Mouse (Mus musculus) stomach, embryonic 16.5 days (tissue): Measurements from ENCODE around the gene Fanci. TPM values are rescaled to one million over a fixed set of nuclear protein-coding genes. Genes with fewer than 3 reads are reported as not detected.
A peak's percentile ranks its signal among the peaks of the same experiment; 100 is the strongest.

Experiments used
- ATAC-seq: fragments of 200-750 bp; cut with Nextera tagmentation; 2 replicates; pipeline ENCODE4 v1.8.0; 2017; ENCODE audit warnings: moderate number of reproducible peaks, moderate TSS enrichment; ENCODE audit not compliant: insufficient read depth, low FRiP score
- H3K27ac ChIP-seq: fragments of 300-500 bp; sonication (generic); 2 replicates; pipeline ENCODE4 v1.5.1; 2014; ENCODE audit warnings: low read length
- H3K27me3 ChIP-seq: fragments of 300-500 bp; sonication (generic); 2 replicates; pipeline ENCODE4 v1.6.1; 2014; ENCODE audit warnings: low read length, control low read depth, mixed read lengths; ENCODE audit not compliant: control insufficient read depth, insufficient read depth
- H3K36me3 ChIP-seq: fragments of 300-500 bp; sonication (generic); 2 replicates; pipeline ENCODE4 v1.6.1; 2014; ENCODE audit warnings: low read length; ENCODE audit not compliant: control insufficient read depth, insufficient read depth
- H3K4me1 ChIP-seq: fragments of 300-500 bp; sonication (generic); 2 replicates; pipeline ENCODE4 v1.6.1; 2014; ENCODE audit warnings: low read length, control low read depth, mixed read lengths; ENCODE audit not compliant: control insufficient read depth, insufficient read depth
- H3K4me2 ChIP-seq: fragments of 300-500 bp; sonication (generic); 2 replicates; pipeline ENCODE4 v1.6.1; 2014; ENCODE audit warnings: low read depth, low read length, mixed read lengths
- H3K4me3 ChIP-seq: fragments of 300-500 bp; sonication (generic); replicated peaks from 2 replicates; pipeline ENCODE4 v1.5.1; 2014; ENCODE audit warnings: mild to moderate bottlenecking, low read length
- H3K9ac ChIP-seq: fragments of 300-500 bp; sonication (generic); 2 replicates; pipeline ENCODE4 v1.6.1; 2014; ENCODE audit warnings: low read length
- H3K9me3 ChIP-seq: fragments of 300-500 bp; sonication (generic); replicated peaks from 2 replicates; pipeline ENCODE4 v1.6.1; 2016; ENCODE audit warnings: low read length, control low read depth; ENCODE audit not compliant: control insufficient read depth
- WGBS: fragments of 180-500 bp; shearing (Covaris S2); extraction: QIAGEN DNeasy Blood & Tissue Kit; methylation state at CpG from one replicate; pipeline ENCODE4 v1.1.7; 2014; 5-methylcytosine and 5-hydroxymethylcytosine counted together
- polyA plus RNA-seq: library from polyadenylated mRNA; unstranded; fragments of >200 nt; fragmentation: Nextera tagmentation; extraction: Ambion mirVana; gene quantifications from 2 replicates; pipeline ENCODE4 v1.2.1, GENCODE M21; 2015

The Fanci gene
- polyA plus RNA-seq, 1 experiment from 2014 or later = 9.0 TPM

DNA sequence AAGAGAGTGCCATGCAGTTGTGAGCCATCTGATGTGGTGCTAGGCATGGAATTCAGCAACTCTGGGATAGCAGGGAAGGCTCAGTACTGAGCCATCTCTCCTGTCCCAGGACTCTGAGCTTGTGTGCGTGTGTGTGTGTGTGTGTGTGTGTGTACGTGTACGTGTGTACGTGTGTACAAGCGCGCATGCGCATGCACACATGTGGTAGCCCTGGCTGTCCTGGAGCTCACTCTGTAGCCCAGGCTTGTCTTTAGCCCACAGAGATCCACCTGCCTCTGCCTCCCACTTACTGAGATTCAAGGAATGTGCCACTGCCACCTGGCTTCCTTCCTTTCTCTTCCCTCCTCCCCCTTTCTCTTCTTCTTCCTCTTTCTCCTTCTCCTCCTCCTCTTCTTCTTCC is 2.2 kb downstream of the Fanci start:
- Histone ChIP-seq H3K4me3 (no peak overlapping the region), H3K4me1 (peaks cover 4% of the 10 kb centered on the region; the same call in 1 of the 2 replicates), H3K27me3 (no peaks in the 10 kb centered on the region), H3K27ac (no peak overlapping the region), H3K4me2 (no peak overlapping the region), H3K9ac (no peak overlapping the region), H3K36me3 (no peaks in the 10 kb centered on the region), H3K9me3 (no peaks in the 10 kb centered on the region)
- WGBS = 93% methylated on average over 7 of the region's 7 CpGs
- ATAC-seq = no peak

DNA sequence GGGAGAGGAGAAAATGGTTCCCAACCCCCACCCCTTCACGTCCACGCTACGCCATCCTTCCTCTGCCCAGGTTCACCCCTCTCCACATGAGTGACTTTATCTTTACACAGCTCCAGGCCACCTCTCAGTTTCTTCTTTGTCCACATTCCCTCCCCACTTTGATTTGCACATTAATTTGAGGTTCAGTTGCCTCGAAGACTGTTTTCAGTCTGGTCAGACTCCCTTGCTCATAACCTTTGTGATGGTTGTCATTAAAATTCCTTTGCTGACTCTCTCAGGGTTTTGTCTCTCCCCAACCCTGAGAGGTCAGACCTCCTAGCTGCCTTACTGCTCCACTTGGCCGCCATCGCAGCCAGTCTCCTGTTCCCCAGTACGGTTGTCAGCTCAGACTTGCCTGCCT is 2.9 kb downstream of the Fanci start:
- Histone ChIP-seq H3K27me3 (no peaks in the 10 kb centered on the region), H3K4me3 (no peak overlapping the region), H3K36me3 (no peaks in the 10 kb centered on the region), H3K27ac (no peak overlapping the region), H3K4me2 (no peak overlapping the region), H3K9me3 (no peaks in the 10 kb centered on the region), H3K9ac (no peak overlapping the region), H3K4me1 (peaks cover 4% of the 10 kb centered on the region; the same call in 1 of the 2 replicates)
- 74% methylated on average over 7 of the region's 7 CpGs for WGBS
- no peak for ATAC-seq

DNA sequence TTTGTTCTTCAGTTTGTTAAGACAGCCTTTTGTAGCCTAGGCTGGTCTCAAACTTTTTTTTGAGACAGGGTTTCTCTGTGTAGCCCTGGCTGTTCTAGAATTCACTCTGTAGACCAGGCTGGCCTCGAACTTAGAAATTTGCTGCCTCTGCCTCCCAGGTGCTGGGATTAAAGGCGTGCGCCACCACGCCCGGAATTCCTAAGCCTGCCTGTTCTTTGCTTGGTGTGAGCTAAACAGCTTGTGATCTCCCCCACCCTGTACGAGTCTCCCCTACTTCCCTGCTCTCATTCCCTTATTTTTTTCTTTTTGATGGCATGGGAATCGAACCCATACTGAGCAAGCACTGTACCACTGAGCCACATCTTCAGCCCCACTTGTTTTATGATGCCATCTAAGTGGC is 3.5 kb downstream of the Fanci start:
- 84% methylated on average over 7 of the region's 7 CpGs for WGBS
- no peaks in the 10 kb centered on the region for H3K9me3 ChIP-seq

DNA sequence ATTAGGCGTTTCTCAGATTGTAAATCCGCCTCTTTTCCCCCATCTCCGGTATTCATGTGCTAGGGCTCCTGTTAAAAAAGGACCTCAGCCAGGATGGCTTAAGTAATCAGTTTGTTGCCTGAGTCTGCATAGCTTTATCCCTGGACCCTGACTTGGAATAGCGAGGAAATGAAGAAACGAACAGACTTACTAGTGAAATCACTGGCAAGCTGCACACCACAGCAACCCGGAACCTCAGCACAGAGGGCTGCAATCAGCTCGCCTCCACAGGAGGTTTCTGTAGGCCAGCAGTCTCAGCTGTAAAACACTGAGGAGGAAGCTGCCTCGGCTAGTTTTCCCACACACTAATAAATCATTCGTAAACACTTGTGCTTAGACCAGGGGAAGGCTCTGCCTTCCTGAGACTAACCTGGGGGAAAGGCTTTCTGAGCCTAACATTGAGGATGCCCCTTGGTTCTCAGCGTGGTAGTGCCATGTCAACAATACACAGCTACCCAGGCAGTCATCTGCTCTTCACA is 5.8 kb downstream of the Fanci start:
- H3K36me3 ChIP-seq = no peaks in the 10 kb centered on the region
- H3K4me2 ChIP-seq = no peak overlapping the region
- WGBS = 61% methylated on average over 10 of the region's 10 CpGs
- H3K4me3 ChIP-seq = no peak overlapping the region
- ATAC-seq = no peak
- H3K27ac ChIP-seq = no peak overlapping the region
- H3K27me3 ChIP-seq = no peaks in the 10 kb centered on the region
- no peaks in the 10 kb centered on the region for H3K9me3 ChIP-seq
- H3K4me1 ChIP-seq = peaks cover 4% of the 10 kb centered on the region; the same call in 1 of the 2 replicates
- no peak overlapping the region; the same call in 1 of the 2 replicates for H3K9ac ChIP-seq

More for the DNA sequence above, 3.5 kb downstream of the Fanci start:
- Histone ChIP-seq H3K4me1 (peaks cover 4% of the 10 kb centered on the region; the same call in 1 of the 2 replicates), H3K27ac (no peak overlapping the region), H3K36me3 (no peaks in the 10 kb centered on the region), H3K4me3 (no peak overlapping the region), H3K27me3 (no peaks in the 10 kb centered on the region), H3K9ac (no peak overlapping the region), H3K4me2 (no peak overlapping the region)
- ATAC-seq = no peak

DNA sequence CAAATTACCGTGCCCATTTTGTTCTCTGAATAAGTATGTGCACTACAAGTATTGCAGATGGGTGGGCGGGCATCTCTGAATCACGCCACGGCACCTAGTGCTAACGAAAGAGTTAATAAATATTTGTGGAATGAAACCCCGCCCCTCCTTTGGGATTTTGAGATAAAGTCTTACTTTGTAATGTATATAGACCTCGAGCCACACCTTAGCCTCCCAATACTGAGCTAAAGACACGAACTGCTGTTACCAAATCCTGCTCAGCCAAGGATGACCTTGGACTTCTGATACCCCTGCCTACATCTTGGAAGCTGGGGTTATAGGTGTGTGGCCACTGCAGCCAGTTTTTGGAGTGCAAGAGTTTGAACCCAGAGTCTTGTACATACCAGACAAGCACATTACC is 6.7 kb downstream of the Fanci start:
- Histone ChIP-seq H3K9me3 (no peaks in the 10 kb centered on the region), H3K27me3 (no peaks in the 10 kb centered on the region), H3K4me2 (no peak overlapping the region), H3K9ac (no peak overlapping the region), H3K4me1 (no peaks in the 10 kb centered on the region), H3K36me3 (no peaks in the 10 kb centered on the region), H3K4me3 (no peak overlapping the region), H3K27ac (no peak overlapping the region)
- ATAC-seq = peak; percentile 59; the same call in 1 of the 2 replicates
- WGBS = 60% methylated on average over 8 of the region's 8 CpGs

DNA sequence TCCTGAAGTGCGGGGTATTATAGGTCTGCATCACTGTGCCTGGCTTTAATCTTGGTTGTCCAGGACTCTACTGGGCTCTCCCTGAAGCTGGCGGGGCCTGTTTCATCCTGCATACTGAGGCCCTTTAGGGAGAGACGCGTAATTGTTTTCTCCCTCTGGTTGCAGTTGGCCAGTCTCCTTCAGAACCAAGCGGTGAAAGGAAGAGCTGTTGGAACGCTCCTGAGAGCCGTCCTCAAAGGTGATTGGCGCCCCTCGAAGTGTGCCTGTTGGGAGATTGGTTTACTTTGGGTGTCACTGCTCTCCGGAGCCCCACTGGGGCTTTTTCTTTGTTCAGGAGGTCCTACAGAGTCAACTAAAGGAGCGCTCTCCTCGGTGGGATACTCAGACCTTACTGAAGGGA is 7.2 kb downstream of the Fanci start:
- H3K27ac ChIP-seq = no peak overlapping the region
- no peaks in the 10 kb centered on the region for H3K36me3 ChIP-seq
- no peaks in the 10 kb centered on the region for H3K27me3 ChIP-seq
- H3K4me3 ChIP-seq = no peak overlapping the region
- H3K9me3 ChIP-seq = no peaks in the 10 kb centered on the region
- H3K4me2 ChIP-seq = no peak overlapping the region
- WGBS = 68% methylated on average over 12 of the region's 12 CpGs
- H3K4me1 ChIP-seq = no peaks in the 10 kb centered on the region
- peak; percentile 36; the same call in 1 of the 2 replicates for ATAC-seq
- H3K9ac ChIP-seq = no peak overlapping the region

DNA sequence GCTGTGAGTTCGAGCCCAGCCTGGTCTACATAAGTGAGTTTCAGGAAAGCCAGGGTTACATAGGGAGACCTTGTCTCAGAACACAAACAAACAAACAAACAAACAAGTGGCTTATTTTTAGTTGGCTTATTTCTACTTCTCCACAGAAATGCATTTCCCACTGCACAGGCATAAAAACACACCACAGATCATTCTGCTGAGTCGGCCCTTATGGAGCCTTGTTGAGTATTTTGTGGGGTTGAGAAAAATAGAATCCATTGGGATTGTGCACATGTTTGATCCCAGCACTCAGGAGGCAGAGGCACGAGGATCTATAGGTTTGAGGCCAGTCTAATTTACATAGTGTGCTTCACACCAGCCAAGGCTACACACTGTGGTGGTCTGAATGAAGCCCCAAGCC is 8.6 kb downstream of the Fanci start:
- Histone ChIP-seq H3K27me3 (no peaks in the 10 kb centered on the region), H3K9me3 (no peaks in the 10 kb centered on the region), H3K4me3 (no peak overlapping the region), H3K4me1 (no peaks in the 10 kb centered on the region), H3K27ac (no peak overlapping the region), H3K36me3 (no peaks in the 10 kb centered on the region), H3K9ac (no peak overlapping the region), H3K4me2 (no peak overlapping the region)
- ATAC-seq = no peak
- 84% methylated on average over 3 of the region's 3 CpGs for WGBS

DNA sequence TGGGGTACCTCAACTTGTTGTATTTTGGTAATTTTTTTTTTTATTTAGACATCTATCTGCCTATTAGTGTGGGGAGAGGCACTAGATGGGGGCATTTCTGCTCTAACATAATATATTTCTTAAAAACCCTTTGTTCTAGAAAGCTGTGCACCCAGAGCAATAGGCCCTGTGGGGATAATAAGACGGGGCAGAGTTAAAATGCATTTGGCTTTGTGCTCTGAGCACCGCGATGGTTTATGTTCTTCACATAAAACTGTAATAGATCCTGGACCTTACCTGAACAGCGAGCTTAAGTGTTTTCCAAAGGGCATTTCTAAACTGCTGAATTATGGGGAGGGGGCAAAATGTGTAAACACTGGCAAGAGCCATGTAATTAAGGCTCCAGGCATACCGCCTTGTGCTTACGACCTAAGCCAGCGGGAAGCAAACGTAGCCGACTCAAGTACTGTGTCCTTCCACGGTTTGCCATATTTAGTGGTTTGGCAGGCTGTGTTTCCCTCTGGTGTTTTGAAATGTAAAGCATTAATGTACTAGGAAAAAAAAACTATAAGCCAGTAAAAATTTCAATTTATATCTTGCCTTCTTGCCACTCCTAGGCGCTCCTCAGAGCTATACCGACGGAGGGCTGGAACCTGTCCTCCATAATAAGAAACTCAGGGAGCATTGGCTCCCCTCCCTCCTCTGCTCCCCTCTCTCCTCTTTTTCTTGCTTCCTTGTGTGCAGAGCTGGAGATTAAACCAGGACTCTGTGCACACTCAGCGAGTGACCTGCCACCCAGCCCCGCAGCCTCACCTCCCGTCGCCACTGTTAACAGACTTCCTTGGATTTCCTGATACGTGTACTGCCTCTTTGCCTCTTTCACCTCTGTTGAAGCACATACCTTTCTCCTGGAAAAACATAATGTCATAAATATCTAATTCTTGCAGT is 23.0 kb downstream of the Fanci start:
- WGBS = 71% methylated on average over 18 of the region's 18 CpGs
- ATAC-seq = peak; percentile 37; the same call in 1 of the 2 replicates
- H3K9me3 ChIP-seq = no peaks in the 10 kb centered on the region
- H3K27me3 ChIP-seq = no peaks in the 10 kb centered on the region
- no peaks in the 10 kb centered on the region for H3K36me3 ChIP-seq
- no peak overlapping the region for H3K9ac ChIP-seq
- H3K4me1 ChIP-seq = no peaks in the 10 kb centered on the region
- no peak overlapping the region for H3K4me2 ChIP-seq
- H3K27ac ChIP-seq = no peak overlapping the region
- H3K4me3 ChIP-seq = no peak overlapping the region

DNA sequence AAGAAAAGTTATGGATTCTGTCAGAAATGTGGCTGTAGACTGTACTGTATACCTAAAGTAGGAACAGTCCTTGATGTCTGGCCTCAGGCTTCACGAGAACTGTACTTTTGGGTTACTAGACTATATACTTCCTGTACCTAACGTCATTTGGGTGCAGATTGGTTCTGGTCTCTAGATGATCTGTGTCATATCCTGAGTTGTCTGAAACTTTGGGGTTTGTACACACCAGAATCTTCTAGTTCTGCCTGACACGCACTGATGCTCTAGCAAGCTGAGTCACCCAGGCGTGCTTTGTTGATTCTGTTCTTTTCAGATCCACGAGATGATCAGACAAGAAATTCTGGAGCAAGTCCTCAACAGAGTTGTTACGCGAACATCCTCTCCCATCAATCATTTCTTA is 28.2 kb downstream of the Fanci start:
- no peaks in the 10 kb centered on the region for H3K36me3 ChIP-seq
- no peak overlapping the region for H3K4me2 ChIP-seq
- H3K9me3 ChIP-seq = no peaks in the 10 kb centered on the region
- no peaks in the 10 kb centered on the region for H3K4me1 ChIP-seq
- no peak for ATAC-seq
- H3K27me3 ChIP-seq = no peaks in the 10 kb centered on the region
- H3K27ac ChIP-seq = no peak overlapping the region
- 81% methylated on average over 7 of the region's 7 CpGs for WGBS
- no peak overlapping the region for H3K9ac ChIP-seq
- no peak overlapping the region for H3K4me3 ChIP-seq
